Mouse (Mus musculus) embryo, embryonic 11 days (tissue): ENCODE results near the gene Nuak2.
"Not testable (repeated sequence)": the region's sequence is repeated elsewhere in the genome, so short reads cannot be mapped to it uniquely, and the experiment has no call there.

Experiments used
- DNase-seq: peaks from one replicate; pipeline ENCODE4 v3.0.0-alpha.2; 2015

The Nuak2 gene

GRCm38 (mm10) chr1:132328565-132328964, 12.6 kb downstream of the Nuak2 start:
- no peak for DNase-seq

- DNase-seq, result no peak
Observed at GRCm38 (mm10) chr1:132329656-132330055, 13.7 kb downstream of the Nuak2 start.

GRCm38 (mm10) chr1:132330397-132330796, 14.5 kb downstream of the Nuak2 start:
- DNase-seq, result no peak

GRCm38 (mm10) chr1:132331283-132331682, 15.4 kb downstream of the Nuak2 start:
- no peak for DNase-seq

- no peak for DNase-seq
Observed at GRCm38 (mm10) chr1:132333201-132333600, 17.3 kb downstream of the Nuak2 start.

- DNase-seq, result peak; percentile 84
Observed at GRCm38 (mm10) chr1:132333675-132334141, 17.8 kb downstream of the Nuak2 start.

- no peak for DNase-seq
Observed at GRCm38 (mm10) chr1:132334178-132334801, 18.4 kb downstream of the Nuak2 start.

- DNase-seq, result peak; percentile 66
Observed at GRCm38 (mm10) chr1:132335378-132335965, 19.5 kb downstream of the Nuak2 start.

- no peak for DNase-seq
Observed at GRCm38 (mm10) chr1:132336921-132337320, 21.0 kb downstream of the Nuak2 start.

GRCm38 (mm10) chr1:132338027-132338660, 22.2 kb downstream of the Nuak2 start:
- no peak for DNase-seq

GRCm38 (mm10) chr1:132341731-132342501, 26.0 kb downstream of the Nuak2 start:
- DNase-seq, result no peak

- DNase-seq, result no peak
Observed at GRCm38 (mm10) chr1:132342518-132342917, 26.6 kb downstream of the Nuak2 start.

- DNase-seq, result no peak
Observed at GRCm38 (mm10) chr1:132343191-132343590, 27.3 kb downstream of the Nuak2 start.

- DNase-seq, result no peak
Observed at GRCm38 (mm10) chr1:132343656-132344055, 27.7 kb downstream of the Nuak2 start.

GRCm38 (mm10) chr1:132345514-132345913, 29.6 kb downstream of the Nuak2 start:
- DNase-seq, result no peak

GRCm38 (mm10) chr1:132346134-132346851, 30.4 kb downstream of the Nuak2 start:
- no peak for DNase-seq

- DNase-seq, result no peak
Observed at GRCm38 (mm10) chr1:132346951-132347350, 31.0 kb downstream of the Nuak2 start.

- no peak for DNase-seq
Observed at GRCm38 (mm10) chr1:132348401-132348800, 32.5 kb downstream of the Nuak2 start.

GRCm38 (mm10) chr1:132349049-132349448, 33.1 kb downstream of the Nuak2 start:
- not testable (repeated sequence) for DNase-seq

GRCm38 (mm10) chr1:132349601-132350000, 33.7 kb downstream of the Nuak2 start:
- DNase-seq, result not testable (repeated sequence)

GRCm38 (mm10) chr1:132351058-132351457, 35.1 kb downstream of the Nuak2 start:
- no peak for DNase-seq

- no peak for DNase-seq
Observed at GRCm38 (mm10) chr1:132353389-132353788, 37.5 kb downstream of the Nuak2 start.

- no peak for DNase-seq
Observed at GRCm38 (mm10) chr1:132354234-132354633, 38.3 kb downstream of the Nuak2 start.
